Mouse (Mus musculus) kidney, postnatal 0 days (tissue): ENCODE results near the gene Gm20903. TPM values are rescaled to one million over a fixed set of nuclear protein-coding genes. Genes with fewer than 3 reads are reported as not detected.
"Not testable (repeated sequence)": the region's sequence is repeated elsewhere in the genome, so short reads cannot be mapped to it uniquely, and the experiment has no call there.

Experiments
- ATAC-seq: fragments of 200-750 bp; cut with Nextera tagmentation; replicated peaks from 2 replicates; pipeline ENCODE4 v1.8.0; 2017; ENCODE audit warnings: low read depth, moderate number of reproducible peaks, moderate TSS enrichment, moderate library complexity; ENCODE audit not compliant: low FRiP score
- DNase-seq: peaks from one replicate; pipeline ENCODE4 v3.0.0-alpha.2; 2016; ENCODE audit warnings: low spot score
- H3K27ac ChIP-seq: fragments of 300-500 bp; sonication (generic); 2 replicates; pipeline ENCODE4 v1.5.1; 2014; ENCODE audit warnings: mild to moderate bottlenecking
- H3K27me3 ChIP-seq: fragments of 300-500 bp; sonication (generic); 2 replicates; pipeline ENCODE4 v1.6.1; 2014; ENCODE audit warnings: low read length, mixed read lengths; ENCODE audit not compliant: insufficient read depth
- H3K36me3 ChIP-seq: fragments of 300-500 bp; sonication (generic); 2 replicates; pipeline ENCODE4 v1.6.1; 2014; ENCODE audit warnings: low read length, mixed read lengths; ENCODE audit not compliant: insufficient read depth
- H3K4me1 ChIP-seq: fragments of 300-500 bp; sonication (generic); replicated peaks from 2 replicates; pipeline ENCODE4 v1.6.1; 2014; ENCODE audit warnings: antibody characterized with exemption, low read length, mixed read lengths; ENCODE audit not compliant: insufficient read depth
- H3K4me2 ChIP-seq: fragments of 300-500 bp; sonication (generic); 2 replicates; pipeline ENCODE4 v1.6.1; 2014; ENCODE audit warnings: mild to moderate bottlenecking, low read length, moderate library complexity, mixed read lengths
- H3K4me3 ChIP-seq: fragments of 300-500 bp; sonication (generic); replicated peaks from 2 replicates; pipeline ENCODE4 v1.5.1; 2014; ENCODE audit warnings: low read depth, low read length
- H3K9ac ChIP-seq: fragments of 300-500 bp; sonication (generic); 2 replicates; pipeline ENCODE4 v1.6.1; 2014; ENCODE audit warnings: low read depth, low read length
- H3K9me3 ChIP-seq: fragments of 300-500 bp; sonication (generic); replicated peaks from 2 replicates; pipeline ENCODE4 v1.6.1; 2016; ENCODE audit warnings: low read length, inconsistent platforms, mixed read lengths
- WGBS: fragments of 180-500 bp; shearing (Covaris S2); extraction: QIAGEN DNeasy Blood & Tissue Kit; methylation state at CpG from one replicate; pipeline ENCODE4 v1.1.7; 2014; 5-methylcytosine and 5-hydroxymethylcytosine counted together
- polyA plus RNA-seq: library from polyadenylated mRNA; unstranded; fragments of >200 nt; fragmentation: Nextera tagmentation; extraction: Ambion mirVana; gene quantifications from 2 replicates; pipeline ENCODE4 v1.2.1, GENCODE M21; 2015

Gm20903 gene
- not detected in 2 replicates for polyA plus RNA-seq

DNA sequence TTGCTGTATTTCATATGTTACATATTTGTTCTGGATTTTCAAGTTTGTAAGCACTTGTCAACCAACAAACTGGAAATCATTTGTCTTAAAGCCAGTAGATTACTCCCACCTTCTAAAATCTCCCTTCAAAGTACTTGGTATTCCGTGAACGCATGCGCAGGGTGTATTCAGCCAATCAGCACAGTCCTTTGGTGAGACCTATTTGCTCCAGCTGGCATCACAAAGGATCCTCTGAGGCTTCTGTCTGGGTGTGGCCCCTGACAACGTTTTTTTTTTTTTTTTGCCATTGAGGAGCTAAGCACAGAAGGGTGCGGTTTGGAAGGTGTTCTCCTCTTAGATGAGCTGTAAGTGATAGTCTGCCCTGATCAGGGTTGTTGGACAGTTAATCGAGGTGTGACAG is at the start of gene Gm20903:
Gene Gm20903 (plus strand): TSS at position 301 of the 400 bp plus-strand sequence.
- H3K4me2 ChIP-seq, H3K27ac ChIP-seq, H3K36me3 ChIP-seq, H3K4me3 ChIP-seq, H3K9ac ChIP-seq, DNase-seq, H3K4me1 ChIP-seq, H3K27me3 ChIP-seq, ATAC-seq, H3K9me3 ChIP-seq: not testable (repeated sequence)
- no CpG with 5 or more reads among the region's 6 CpGs for WGBS
